Comparison of ENCODE assay signal across 13 mouse cellular contexts in the genomic region with DNA sequence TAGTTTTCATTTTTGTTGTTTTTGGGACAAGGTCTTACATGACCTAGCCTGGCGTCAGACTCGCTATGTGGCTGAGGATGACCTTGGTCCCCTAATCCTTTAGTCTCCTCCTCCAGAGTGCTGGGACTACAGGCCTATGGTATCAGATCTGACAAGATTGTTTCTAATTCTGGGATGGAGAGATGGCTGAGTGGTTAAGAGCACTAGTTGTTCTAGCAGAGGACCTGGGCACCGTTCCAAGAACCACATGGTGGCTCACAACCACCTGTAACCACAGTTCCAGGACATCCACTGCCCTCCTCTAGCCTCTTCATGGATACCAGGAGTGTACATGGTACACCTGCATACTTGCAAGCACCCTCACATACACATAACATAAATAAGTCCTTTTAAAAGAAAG. TPM values are rescaled to one million over a fixed set of nuclear protein-coding genes. Genes with fewer than 3 reads are reported as not detected.
DNase-seq lines count a peak whose midpoint lies in the region; ATAC-seq and TF ChIP-seq lines count a peak whose summit lies in the region.
"Had no signal": no experiment of that assay in that cellular context is flagged by ENCODE, and none has a peak within 500 bp of the region (broad histone marks: within the 10 kb centered on the region; RNA-seq: fewer than 3 reads in every experiment).

No protein-coding gene starts in this region.

- TF ChIP-seq CTCF in heart, postnatal 0 days (IDR thresholded peaks at IDR 0.05; ENCODE audit: low read depth) = no peak
- TF ChIP-seq CTCF in intestine, postnatal 0 days (IDR thresholded peaks at IDR 0.05; ENCODE audit: low read depth) = no peak

- H3K27me3 ChIP-seq in heart, postnatal 0 days (ENCODE audit: control insufficient read depth, insufficient read depth, low read length) = no peaks in the 10 kb centered on the region
- H3K27me3 ChIP-seq in intestine, postnatal 0 days (replicated peaks; ENCODE audit: control insufficient read depth, insufficient read depth, low read length) = no peaks in the 10 kb centered on the region
- H3K27me3 ChIP-seq: embryonic facial prominence, embryonic 13.5 days; midbrain, embryonic 12.5 days had no signal

- peak; percentile 34 to 64 for DNase-seq in cerebellum, postnatal 14 days
- no peak for DNase-seq in cerebellum, adult 9-11 months
- DNase-seq in ovary, adult 18-20 months (ENCODE audit: low spot score) = peak; percentile 62
- DNase-seq in ovary, postnatal 10 days (ENCODE audit: low spot score) = no peak
- peak; percentile 30 for DNase-seq in heart, postnatal 0 days (ENCODE audit: low spot score)
- peak; percentile 72 for DNase-seq in testis, postnatal 14 days (ENCODE audit: low spot score)
- no peak for DNase-seq in layer of hippocampus, adult 11-12 months (ENCODE audit: low spot score)
- DNase-seq: cerebellum, adult 11 months had no signal

- no peak overlapping the region for H3K9ac ChIP-seq in heart, postnatal 0 days (replicated peaks; ENCODE audit: low read depth, low read length)
- H3K9ac ChIP-seq in intestine, postnatal 0 days (ENCODE audit: low read depth, low read length) = no peak overlapping the region
- H3K9ac ChIP-seq: embryonic facial prominence, embryonic 13.5 days; hindbrain, embryonic 14.5 days; liver, embryonic 14.5 days; midbrain, embryonic 12.5 days had no signal

- H3K4me1 ChIP-seq in heart, postnatal 0 days (ENCODE audit: control insufficient read depth, insufficient read depth) = peaks cover 31% of the 10 kb centered on the region
- 0 out of 2 replicates have a peak, but pooled peaks cover 3% of the 10 kb centered on the region for H3K4me1 ChIP-seq in intestine, postnatal 0 days (replicated peaks; ENCODE audit: control insufficient read depth, insufficient read depth, low read length)
- H3K4me1 ChIP-seq: midbrain, embryonic 12.5 days had no signal

- H3K27ac ChIP-seq in heart, postnatal 0 days (ENCODE audit: low read depth) = peak overlapping the region; percentile 23; the same call in 1 of the 2 replicates
- H3K27ac ChIP-seq in intestine, postnatal 0 days (ENCODE audit: low read depth, low read length) = no peak overlapping the region
- H3K27ac ChIP-seq: hindbrain, embryonic 14.5 days; liver, embryonic 14.5 days; midbrain, embryonic 12.5 days had no signal

- no peaks in the 10 kb centered on the region for H3K9me3 ChIP-seq in heart, postnatal 0 days (replicated peaks; ENCODE audit: control insufficient read depth, low read length)
- no peaks in the 10 kb centered on the region for H3K9me3 ChIP-seq in intestine, postnatal 0 days (ENCODE audit: control insufficient read depth)
- H3K9me3 ChIP-seq: embryonic facial prominence, embryonic 13.5 days; midbrain, embryonic 12.5 days had no signal

- TF ChIP-seq EP300 in heart, postnatal 0 days (IDR thresholded peaks at IDR 0.05; ENCODE audit: low read depth) = no peak

- ATAC-seq in heart, postnatal 0 days (ENCODE audit: insufficient read depth, low read depth) = no peak
- ATAC-seq in intestine, postnatal 0 days = no peak

- H3K36me3 ChIP-seq in heart, postnatal 0 days (replicated peaks; ENCODE audit: control insufficient read depth, insufficient read depth, low read length) = no peaks in the 10 kb centered on the region
- H3K36me3 ChIP-seq in intestine, postnatal 0 days (ENCODE audit: control insufficient read depth, insufficient read depth) = no peaks in the 10 kb centered on the region
- H3K36me3 ChIP-seq: embryonic facial prominence, embryonic 13.5 days; midbrain, embryonic 12.5 days had no signal

- no peak overlapping the region for H3K4me2 ChIP-seq in heart, postnatal 0 days (ENCODE audit: low read depth, low read length)
- H3K4me2 ChIP-seq in intestine, postnatal 0 days (replicated peaks; ENCODE audit: low read depth) = no peak overlapping the region
- H3K4me2 ChIP-seq: embryonic facial prominence, embryonic 13.5 days; hindbrain, embryonic 14.5 days; midbrain, embryonic 12.5 days had no signal

- WGBS in heart, postnatal 0 days = 28% methylated on average over 3 of the region's 3 CpGs
- WGBS in intestine, postnatal 0 days = 67% methylated on average over 3 of the region's 3 CpGs

- no peak overlapping the region for H3K4me3 ChIP-seq in heart, postnatal 0 days (ENCODE audit: low read depth, low read length)
- no peak overlapping the region for H3K4me3 ChIP-seq in intestine, postnatal 0 days (ENCODE audit: low read depth, low read length)
- H3K4me3 ChIP-seq: embryonic facial prominence, embryonic 13.5 days; midbrain, embryonic 12.5 days had no signal

RNA-seq across cellular contexts. Expression of gene Blm, which starts 21.2 kb away (rescaled TPM):
- total RNA-seq in heart, postnatal 0 days (2014; rRNA removed; ENCODE audit: low replicate concordance) = 2.6 and 6.4 TPM in 2 replicates
- polyA plus RNA-seq in heart, postnatal 0 days (2015; fragmentation: Nextera tagmentation; extraction: Ambion mirVana) = 3.9 and 4.5 TPM in 2 replicates
- polyA plus RNA-seq in intestine, postnatal 0 days (2015; fragmentation: Nextera tagmentation; extraction: Ambion mirVana) = 2.7 and 3.1 TPM in 2 replicates

Comparison
In these comparisons a context has a peak if more than half of its experiments do, and no peak if none do; other contexts are left out.
1. DNase-seq: peak in cerebellum, postnatal 14 days (2 of 2), ovary, adult 18-20 months (single experiment), heart, postnatal 0 days (single experiment) and testis, postnatal 14 days (single experiment); none in cerebellum, adult 9-11 months (single experiment), ovary, postnatal 10 days (single experiment) and layer of hippocampus, adult 11-12 months (single experiment).